Mouse (Mus musculus): ENCODE measurements at regions not wholly inside any gene's neighbourhood (a gene's known extent, or its start where the extent isn't known, plus 50 kb on each side); places are given as distances from the start of the nearest gene placed in this dataset.
"Not testable (repeated sequence)": the region's sequence is repeated elsewhere in the genome, so short reads cannot be mapped to it uniquely, and the experiment has no call there.

DNA sequence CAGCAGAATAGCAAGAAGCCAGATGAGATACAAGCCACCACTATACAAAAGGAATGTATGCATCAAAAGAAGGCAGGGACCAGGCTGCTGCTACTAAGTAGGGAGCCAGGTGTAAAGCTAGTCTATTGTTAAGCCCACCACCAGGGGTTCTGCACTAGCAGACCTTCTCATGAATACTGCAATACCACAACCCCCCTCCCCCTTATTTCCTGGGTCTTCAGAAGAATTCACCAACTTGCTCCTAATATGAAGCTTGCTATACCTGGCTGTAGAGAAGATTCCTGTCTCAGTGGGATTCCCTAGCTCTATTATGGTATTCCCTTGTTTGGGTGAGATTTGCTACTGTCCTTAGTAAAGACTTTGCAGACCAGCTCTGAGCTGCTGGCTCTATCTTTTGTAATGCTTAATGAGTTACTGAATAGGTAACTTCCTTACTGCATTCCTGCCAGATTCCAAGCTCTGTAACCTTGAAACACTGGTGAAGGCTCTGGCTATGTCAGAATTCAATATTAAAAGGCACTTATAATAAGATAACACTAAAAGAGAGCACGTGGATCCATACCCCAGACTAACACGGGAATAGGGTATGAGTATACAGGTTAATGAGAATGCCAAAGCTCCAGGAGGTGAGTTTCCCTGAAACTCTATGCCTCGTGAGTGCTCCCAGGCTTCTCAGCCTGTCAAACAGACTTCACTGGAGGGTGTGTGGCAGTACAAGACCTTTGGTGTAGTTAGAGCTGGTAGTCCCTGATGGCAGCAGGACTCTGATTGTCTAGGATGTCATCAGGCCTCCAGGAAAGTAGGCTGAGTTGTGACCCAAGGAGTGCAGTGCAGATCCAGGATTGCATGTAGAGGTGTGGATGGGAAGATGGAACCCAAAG, 455.5 kb downstream of the Plxdc2 start:
- DNase-seq, result not testable (repeated sequence)

DNA sequence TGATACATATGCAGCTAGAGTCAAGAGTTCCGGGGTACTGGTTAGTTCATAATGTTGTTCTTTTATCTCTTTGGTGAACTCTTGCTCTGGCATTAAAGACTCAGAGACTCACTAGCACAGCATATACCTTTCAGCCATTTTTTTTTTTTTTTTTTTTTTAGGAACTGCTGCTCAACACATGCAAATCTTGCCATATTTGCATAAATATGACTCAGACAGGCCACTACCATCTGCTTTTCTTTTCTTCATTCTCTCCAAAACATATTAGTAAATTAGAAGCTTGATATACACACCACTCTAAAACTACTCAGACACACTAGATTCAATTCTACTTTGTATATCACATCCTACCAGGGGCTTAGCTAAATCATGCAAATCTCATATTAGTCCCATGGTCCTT, 464.3 kb downstream of the Plxdc2 start:
- no peak for DNase-seq

DNA sequence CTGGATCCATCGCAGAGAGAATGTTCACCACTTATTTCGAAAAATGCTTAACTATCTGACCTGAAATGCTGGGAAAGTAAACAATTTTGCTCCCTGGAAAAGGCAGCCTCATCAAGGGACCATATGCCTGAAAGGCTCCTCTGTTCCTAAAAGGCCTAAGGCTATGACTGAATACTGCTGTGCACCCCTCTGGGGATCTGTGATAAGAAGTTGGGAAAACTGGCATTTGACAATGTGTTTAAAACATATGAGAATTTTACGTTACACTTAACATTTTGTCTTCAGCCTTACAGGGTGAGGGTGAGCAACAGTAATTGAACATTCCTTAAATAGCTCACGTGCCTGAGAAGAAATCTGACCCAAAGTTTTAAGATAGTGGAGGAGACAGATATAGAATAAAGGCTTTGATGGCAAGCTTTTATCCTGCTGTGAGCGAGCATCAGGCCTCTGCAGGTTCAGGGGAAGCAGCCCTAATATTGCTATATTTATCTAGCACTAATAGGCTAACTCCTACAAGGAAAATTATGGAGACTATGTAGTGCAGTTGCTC, 468.7 kb downstream of the Plxdc2 start:
- DNase-seq, result no peak

DNA sequence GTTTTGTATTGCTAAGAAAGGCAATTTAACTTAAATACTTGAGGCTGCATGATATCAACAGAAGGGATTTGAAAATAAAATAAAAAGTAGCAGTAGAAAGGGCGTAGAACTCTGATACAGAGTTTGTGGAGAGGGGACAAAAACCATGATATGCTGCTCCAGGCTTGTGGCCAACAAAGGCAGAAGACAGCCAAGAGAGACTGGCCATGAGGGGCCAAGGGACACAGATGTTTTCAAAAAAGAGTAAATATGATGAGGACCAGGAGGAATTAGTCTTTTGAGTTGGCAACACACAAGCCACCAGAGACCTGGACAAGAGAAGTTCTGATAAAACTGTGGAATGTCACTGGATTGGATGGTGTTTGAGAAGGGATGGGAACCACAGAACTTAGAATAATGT, 471.2 kb downstream of the Plxdc2 start:
- DNase-seq, result no peak

DNA sequence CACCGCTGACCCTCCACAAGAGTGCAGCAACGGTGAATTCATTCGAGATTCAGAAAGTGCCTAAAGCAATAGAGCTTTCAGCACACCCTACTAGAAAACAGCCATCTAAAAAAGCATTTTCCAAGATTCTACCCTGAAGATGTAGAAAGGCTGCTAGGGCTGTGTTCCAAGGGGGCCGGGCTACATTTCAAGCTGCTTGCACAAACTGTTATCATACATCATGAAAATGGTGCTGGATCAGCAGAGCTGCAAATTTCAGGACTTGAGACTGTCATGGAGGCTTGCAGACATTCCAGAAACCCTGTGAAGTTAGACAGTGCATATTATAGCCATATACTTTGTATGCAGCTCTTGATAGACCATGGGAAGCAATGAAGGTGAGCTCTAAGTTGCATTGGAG, 479.9 kb downstream of the Plxdc2 start:
- no peak for DNase-seq

DNA sequence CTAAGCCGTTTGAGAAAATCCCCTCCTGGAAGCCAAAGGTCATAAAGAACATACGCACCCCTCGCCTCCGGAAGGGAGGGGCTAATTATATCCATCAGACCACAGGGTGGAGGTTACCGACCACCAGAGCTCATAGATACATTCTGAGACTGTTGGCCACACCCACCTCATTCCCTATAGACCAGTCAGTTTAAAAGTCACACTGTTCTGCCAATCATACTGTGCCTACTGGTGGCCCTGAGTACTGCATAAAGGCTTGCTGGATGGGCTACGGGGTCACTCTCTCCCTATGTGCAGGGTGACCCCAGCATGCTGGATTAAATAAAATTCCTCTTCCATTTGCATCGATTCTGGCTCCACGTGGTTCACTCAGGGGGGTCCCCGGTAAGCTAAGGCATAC, 482.6 kb downstream of the Plxdc2 start:
- DNase-seq, result no peak

DNA sequence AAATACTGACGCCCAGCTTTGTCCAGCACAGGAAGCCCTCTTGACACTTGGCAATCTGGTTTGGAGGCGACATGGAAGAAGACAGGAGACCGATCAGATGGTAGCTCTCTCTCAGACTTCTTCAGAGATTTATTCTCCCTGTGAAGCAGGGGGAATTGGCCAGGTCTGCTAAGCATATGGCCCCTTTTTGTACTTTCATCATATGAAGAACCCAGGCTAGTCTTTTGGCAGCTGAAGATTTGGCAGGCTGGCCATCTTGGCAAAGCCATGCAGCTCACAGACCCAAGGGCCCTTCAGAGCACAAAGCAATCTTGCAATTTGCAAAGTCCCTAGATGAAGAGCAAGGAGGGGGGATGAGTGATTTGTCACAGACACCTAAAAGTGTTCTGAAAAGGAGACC, 493.8 kb downstream of the Plxdc2 start:
- DNase-seq, result no peak

DNA sequence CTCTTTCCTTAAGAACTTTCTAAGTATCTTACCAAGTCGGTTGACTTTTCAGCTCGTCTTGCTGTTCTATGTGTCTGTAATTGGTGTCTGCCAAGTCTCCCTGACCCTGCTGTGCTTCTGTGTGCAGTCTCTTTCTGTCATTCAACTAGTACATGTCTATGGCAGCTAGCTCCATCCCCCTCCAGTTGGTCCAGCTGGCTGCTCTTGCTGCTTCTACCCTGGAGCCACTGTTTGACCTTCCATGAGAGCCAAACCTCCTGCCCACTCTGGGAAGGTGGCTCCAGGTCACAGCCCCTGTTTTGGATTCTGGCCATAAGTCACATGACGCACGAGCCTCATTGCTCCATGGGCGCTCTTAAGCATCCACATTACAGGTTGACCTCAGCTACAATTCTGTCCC, 504.0 kb downstream of the Plxdc2 start:
- no peak for DNase-seq

DNA sequence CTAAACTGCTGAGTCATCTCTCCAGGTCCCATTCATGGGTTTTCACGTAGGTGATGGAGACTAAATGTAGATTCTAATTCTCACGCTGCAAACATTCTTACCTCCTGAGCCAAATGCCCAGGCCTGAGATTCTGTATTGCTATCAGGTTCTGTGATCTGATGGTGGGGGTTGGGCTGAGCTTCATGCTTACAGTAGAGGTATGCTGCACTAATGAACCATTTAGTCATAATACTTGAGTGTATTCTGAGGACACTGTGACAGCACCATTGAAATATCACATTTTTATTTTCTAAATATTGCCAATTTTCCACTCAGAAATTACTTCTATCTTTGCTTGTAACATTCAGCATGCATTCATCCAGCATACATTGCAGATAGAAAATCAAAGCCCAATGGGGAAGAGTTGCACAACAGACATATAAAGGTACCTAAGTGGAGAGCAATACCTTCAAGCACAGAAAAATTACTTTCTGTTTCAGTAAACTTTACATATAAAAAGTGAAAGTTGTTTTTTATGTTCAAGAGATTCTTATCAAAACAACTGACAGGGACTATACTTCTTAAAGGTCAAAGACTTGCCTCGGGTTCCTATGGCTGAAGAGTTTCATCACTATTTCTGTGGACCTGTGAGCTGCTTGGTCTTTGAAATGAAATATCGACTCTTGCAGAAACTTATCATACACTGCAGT, 510.2 kb downstream of the Plxdc2 start:
- no peak for DNase-seq

DNA sequence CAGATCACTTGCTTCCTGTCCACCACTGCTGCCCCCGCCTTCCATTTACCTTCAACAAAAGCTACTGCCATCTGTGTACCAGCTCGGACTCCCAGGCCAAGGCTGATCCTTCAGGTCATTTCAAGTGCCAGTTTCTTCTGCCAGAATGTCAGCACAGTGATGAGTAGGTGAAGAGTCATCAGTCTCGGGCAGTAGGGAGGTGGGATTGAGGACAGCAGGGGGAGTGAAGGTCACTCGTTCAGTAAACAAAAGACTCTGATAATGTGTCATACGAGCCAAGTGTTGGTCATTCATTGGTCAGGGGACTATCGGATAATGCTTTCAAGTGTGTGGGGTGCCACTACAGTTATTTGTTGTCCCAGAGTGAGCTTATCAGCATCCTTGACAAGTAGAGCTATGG, 536.3 kb downstream of the Plxdc2 start:
- DNase-seq, result not testable (repeated sequence)

DNA sequence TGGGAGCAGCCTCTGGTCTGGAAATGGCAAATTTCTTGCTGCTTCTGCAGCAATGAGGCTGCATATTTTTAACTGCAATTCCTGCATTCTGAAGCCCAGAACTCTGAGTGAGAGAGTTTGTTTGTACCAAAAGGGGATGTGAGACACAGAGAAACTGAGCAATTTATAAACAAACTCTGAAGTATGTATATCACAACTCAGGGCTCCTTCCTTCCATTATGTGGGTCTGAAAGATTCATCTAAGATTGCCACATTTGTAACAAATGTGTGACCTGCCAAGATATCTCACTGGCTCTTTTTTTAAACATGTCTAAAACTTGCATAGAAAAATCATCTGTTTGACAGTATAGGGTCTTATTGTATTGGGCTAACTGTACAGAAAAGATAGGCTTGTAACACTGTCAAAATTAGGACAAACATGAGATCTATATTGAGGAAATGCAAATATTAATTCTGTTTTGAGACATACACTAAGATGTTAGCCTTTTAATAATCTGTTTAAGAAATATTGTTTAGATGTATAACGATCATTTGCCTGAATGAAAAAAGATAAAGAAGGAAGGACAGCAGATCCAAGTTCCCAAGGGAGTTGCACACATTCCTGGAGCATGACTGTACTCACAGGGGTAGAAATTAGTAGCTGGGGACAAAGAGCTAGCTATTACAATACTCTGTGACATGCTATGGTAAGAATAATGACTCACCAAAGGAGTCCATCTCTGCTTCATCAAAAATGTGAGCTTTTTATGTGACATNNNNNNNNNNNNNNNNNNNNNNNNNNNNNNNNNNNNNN, 553.3 kb downstream of the Plxdc2 start:
- DNase-seq, result no peak

DNA sequence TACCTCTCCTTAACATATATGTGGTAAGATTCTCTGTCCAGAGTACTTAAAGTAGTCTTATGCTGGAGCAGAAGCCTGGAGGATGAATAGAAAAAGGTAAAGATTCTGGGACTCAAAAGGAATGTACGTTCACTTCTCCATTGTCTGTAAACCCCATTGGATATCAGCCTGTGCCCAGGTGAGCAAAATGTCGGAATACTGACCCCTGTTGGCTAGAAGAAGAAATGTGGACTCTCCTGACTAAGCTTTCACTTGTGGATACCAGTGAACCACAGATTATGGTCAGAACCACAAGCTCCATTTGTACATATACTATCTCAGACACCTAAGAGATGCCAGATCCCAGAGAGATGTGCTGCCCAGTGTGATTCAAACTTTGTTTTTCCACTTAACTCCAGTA, 558.5 kb downstream of the Plxdc2 start:
- peak; percentile 8 for DNase-seq

DNA sequence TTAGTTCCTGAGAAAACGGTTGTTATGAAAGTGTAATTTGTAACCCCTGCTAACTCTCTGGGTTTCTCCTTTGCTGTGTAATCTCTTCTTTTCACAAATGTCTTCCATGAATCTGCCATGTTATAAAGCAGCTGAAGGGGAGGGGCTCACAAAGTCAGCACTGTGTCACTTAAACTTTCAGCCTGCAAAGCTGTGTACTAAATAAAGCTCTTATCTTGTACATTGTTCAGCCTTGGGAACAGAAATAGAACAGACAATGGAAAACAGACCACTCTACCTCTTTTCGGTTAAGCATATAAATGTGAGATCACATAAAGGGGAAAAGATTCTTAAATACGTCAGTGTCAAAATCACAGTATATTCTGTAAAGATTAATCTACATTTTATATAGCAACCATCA, 573.9 kb downstream of the Plxdc2 start:
- no peak for DNase-seq

DNA sequence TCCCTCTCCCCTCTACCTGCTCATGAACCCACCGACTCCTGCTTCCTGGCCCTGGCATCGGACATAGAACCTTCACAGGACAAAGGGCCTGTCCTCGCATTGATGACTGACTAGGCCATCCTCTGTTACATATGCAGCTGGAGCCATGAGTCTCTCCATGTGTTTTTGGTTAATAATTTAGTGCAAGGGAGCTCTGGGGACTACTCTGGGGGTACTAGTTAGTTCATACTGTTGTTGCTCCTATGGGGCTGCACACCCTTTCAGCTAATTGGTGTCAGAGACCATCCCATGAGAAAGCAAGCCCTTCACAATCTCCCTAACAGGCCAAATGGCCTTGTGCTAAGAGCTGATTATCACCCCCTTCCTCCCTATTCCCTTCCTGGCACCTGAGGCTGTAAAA, 603.3 kb downstream of the Plxdc2 start:
- no peak for DNase-seq

DNA sequence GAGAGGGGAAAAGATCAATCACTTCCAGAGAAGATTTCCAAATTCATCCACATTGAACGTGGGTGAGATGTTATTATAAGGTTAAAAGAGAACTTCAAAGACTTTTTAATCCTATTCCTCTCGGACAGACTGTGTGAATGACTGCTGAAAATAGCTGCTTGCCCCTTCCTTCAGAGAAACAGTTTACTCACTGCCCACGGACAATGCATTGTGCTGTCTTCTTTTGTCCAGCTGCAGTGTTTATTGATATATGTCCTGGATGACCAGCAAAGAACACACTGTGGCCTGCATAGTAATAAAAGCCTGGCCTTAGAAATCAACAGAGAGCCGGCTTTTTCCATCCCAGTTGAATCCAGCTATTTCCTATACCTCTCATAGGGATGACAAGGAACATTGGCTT, 621.3 kb downstream of the Plxdc2 start:
- DNase-seq, result no peak

DNA sequence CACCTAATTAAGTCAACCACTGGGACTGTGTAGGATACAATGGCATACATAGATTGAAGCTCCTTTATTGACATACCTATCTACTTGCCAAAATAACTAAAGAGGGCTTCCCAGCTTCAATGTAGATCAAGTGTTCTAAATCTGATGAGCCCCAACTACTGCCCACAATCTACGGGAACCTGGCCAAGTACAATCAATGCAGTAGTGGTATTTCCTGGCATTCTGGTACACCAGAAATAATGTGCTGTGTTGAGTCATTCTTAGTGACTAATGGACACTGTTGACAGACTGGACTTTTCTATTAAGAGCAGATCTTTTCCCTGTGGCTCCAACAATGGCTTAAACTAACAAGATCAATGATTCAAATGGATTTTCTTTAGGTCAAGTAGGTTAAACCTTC, 626.7 kb downstream of the Plxdc2 start:
- DNase-seq, result no peak

DNA sequence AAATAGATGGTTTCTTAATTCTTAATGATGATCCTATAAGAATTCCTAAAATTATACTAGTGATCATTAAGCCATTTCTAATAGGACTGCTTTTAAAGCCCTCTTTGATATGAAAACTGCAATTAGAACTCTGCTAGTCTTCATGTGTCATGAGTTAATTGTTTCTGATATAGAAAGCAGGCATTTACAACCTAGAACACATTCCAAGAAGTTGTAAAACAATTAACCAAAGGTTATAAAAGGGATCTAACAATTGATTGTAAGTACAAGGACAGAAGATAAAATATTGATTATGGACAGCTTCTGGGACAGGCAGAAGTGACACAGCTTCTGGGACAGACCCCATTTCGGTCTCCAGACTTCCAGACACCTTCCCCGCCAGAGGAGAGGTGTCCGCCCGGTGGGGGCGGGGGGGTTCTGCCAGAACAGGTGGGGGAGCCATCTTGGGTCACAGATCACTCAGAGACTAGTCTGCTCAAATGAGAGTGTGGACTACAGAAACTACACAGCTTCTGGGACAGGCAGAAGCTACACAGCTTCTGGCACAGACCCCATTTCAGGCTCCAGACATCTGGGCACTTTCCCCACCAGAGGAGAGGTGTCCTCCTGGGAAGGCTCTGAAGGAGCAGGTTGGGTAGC, 627.6 kb downstream of the Plxdc2 start:
- no peak for DNase-seq
